Mouse (Mus musculus): ENCODE measurements around the gene Rnps1.
"Not testable (repeated sequence)": the region's sequence is repeated elsewhere in the genome, so short reads cannot be mapped to it uniquely, and the experiment has no call there.

Rnps1 gene

DNA sequence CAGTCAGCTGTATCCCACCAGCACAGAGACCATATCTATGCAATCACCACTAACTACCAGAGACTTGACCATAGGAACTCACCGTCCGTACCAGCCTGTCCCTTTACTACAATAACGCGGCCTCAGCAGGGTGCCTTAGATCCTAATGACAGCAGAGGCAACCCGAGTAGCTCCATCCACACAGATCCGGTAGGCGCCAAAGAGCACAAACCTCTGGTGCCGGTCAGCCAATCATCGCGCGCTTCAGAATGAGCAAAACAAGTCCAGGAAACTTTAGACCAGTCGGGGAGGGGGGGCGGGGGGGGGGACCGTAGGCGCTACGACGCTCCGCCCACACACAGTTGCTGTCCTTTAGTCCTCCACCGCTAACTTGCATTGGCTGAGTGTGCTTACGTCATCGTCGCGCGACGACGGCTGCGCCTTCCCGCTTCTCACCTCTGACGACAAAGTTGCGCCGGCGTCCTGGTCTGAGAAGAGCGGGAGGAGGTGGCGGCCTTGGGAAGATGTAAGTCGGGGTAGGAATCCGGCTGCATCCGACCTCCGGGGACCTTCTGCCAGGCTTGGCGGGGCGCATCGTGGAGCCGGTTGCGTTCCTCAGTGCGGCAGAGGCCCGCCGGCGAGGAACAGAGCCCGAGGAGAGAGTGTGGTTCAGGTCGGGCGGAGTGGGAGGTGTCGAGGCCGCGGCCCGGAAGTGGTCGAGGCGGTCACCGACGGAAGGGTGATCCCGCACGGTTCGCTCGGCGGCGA is at the start of gene Rnps1:
Gene Rnps1 (plus strand): TSS at position 336 of the 747 bp plus-strand sequence.
- peak; percentile 80 for DNase-seq (ENCODE audit: low spot score)

DNA sequence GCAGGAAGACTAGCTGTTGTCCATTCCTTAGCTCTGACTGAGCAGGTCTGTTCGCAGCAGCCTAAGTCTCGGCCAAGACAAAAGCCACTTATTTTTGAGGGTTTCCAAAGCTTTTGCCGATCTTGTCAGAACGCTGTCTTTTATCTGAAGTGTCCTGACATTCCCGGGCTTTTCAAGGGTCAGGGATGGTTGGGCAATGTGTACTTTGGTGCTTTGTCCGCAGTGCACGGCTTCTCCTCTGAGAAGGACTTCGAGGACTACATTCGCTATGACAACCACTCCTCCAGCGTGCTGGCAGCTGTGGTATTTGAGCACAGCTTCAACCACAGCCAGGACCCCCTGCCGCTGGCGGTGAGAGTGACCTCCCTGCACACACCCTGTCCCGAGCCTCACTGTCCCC is 48.5 kb upstream of the Rnps1 start:
- DNase-seq (ENCODE audit: low spot score) = no peak

DNA sequence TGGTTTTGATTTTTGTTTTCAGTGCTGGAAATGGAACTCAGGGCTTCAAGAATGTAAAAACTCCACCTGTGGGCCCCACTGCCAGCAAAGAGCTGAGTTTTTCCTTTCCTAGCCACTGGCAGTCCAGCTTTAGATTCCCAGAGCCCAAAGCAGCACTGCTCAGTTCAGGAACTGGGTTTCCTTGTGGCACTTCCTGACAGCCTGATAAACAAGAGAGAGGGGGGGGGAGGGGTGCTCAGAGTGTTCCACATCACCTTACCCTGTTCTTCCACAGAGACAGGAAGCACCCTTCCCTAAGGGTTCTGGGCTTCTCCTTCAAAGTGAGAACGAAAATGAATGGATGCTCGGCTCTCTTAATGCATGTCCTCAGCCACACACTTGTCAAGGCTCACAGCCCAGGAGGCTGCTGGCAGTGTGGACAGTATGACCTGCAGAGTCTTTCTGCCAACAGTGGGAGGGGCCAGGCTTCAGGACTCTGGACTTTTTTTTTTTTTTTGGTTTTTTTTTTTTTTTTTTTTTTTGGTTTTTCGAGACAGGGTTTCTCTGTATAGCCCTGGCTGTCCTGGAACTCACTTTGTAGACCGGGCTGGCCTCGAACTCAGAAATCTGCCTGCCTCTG is 39.2 kb upstream of the Rnps1 start:
- no peak for DNase-seq (ENCODE audit: low spot score)

DNA sequence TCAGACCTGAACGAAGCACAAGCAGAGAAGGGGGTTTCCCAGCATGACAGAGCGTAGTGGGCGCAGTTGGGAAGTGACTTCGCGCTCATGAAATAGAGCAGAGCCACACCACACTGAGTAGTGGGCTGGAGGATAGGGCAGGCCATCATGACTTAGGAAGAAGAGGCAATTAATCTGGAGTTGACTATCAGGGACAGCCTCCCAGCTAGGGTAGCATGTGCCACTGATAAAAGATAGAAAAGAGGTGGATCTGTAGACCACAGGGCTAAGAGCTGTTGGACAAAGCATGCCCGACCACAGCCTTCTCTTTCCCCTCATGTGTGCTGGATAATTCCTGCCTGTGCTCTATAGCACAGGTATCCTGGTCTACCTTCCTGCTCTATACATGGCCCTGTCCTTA is 38.5 kb upstream of the Rnps1 start:
- DNase-seq (ENCODE audit: low spot score) = no peak

DNA sequence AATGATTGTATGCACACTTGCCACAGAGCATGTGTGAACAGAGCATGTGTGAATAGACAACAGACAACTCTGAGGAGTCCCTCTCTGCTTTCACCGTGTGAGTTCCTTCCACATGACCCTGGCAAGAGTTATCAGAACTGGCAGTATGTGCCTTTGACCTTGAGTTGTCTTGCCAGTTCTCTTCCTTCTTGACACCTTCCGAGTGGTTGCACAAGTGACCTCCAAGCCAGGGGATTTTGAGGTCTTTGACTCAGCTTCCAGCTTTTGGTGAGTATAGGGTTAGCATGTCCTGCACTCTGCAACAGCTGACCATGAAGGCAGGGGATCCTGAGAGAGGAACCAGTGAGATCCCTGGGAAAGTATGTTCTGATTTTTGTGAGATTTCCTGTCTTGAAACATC is 35.9 kb upstream of the Rnps1 start:
- DNase-seq (ENCODE audit: low spot score) = no peak

DNA sequence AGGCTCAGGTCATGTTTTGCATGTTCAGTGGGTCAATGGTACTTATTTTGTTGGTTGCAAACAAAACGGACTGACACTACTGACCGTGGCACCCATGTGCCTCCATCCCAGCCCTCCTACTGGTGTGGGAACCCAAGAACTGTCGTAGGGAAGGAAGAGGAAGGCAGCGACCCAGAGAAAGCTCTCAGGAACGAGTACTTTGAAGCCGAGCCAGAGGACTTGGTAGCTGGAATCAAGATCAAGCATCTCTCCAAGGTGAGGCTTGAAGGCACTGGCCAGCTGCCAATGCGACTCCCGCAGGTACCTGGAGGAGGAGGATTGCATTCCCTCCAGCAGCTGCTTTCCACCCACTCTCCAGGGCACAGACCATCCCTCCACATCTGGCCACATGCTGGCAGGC is 30.6 kb upstream of the Rnps1 start:
- no peak for DNase-seq (ENCODE audit: low spot score)

DNA sequence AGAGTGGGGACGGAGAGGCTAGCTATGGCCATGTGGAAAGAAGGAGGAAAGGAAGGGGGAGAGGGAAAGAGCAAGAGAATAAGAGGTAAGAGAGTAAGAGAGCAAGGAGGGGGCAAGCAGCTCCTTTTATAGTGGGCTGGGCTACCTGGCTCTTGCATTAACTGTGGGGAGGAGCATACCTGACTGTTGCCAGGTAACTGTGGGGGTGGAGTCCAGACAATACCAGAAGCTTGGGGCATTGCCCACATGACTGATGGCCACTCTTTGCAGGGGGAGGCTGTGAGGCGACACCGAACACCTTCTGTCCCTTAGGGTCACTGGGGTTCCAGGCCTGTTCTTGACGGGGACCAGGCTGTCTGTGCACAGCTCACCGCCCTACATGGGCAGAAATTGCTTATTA is 25.7 kb upstream of the Rnps1 start:
- DNase-seq (ENCODE audit: low spot score) = no peak

DNA sequence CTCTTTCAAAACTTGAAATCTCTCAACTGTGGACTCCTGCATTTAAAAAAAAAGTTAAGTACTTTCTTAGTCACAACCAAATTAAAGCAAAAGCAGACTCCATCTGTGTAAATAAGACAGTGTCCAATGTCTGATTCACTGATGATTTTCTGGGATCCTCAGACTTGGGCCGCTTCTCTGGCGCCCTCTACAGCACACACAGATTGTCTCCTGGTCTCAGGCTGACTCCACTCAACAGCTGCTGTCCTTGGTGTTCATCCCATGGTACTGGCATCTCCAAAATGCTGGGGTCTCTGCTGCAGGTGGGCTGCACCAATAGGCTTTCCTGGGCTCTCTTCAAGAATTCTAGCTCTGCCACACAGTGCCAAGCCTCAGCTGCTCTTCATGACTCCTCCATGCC is 24.5 kb upstream of the Rnps1 start:
- no peak for DNase-seq (ENCODE audit: low spot score)

DNA sequence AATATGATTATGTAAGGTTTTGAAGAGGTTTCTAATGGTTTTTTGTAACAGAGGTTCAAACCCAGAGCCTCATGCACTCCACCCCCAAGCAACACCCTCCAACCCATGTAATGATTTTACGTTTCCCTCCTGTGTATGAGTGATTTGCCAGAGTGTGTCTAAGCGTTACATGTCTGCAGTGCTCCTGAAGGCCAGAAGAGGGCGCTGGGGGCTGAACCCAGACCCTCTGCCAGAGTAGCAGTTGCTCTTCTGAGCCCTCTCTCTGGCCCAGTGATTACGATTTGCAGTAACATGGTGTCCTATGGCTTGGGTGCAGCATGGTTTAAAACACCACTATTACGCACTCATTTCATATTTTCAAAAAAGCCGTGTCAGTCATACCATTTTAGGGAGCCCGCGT is 23.2 kb upstream of the Rnps1 start:
- no peak for DNase-seq (ENCODE audit: low spot score)

DNA sequence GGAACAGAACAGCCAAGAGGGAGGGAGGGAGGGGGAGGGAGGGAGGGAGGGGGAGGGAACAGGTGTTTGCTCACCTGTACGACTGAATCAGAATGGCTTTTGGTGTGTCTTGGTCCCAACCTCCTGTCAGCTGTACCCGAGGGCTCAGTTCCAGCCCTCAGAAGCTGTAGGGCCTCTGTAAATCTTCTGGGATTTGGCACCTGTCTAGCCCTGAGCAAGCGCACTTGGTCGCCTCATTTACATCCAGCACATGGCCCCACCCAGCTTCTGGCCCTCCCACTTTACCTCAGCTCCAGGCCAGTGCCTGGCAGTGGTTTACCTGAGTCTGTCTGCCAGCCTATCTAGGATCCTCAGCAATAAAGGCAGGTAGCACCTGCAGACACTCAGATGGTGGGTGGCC is 20.8 kb upstream of the Rnps1 start:
- DNase-seq (ENCODE audit: low spot score) = no peak

DNA sequence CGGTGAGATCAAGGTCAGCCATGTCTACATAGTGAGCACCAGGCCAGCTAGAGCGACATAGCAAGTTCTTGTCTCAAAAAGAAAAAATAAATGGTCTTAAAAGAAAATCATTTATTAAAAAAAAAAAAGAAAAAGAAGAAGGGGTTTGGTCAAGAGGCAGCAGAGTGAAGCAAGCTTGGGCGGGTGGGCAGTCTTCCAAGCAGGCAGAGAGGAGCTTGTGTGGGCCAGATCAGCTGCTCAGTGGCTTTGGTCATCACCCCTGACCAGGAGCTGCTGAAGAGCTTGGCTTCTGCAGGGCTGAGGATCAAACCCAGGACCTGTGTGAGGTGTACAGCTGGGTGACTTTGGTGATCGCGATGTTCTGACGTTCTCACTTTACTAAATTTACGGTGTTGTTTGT is 19.9 kb upstream of the Rnps1 start:
- no peak for DNase-seq (ENCODE audit: low spot score)

DNA sequence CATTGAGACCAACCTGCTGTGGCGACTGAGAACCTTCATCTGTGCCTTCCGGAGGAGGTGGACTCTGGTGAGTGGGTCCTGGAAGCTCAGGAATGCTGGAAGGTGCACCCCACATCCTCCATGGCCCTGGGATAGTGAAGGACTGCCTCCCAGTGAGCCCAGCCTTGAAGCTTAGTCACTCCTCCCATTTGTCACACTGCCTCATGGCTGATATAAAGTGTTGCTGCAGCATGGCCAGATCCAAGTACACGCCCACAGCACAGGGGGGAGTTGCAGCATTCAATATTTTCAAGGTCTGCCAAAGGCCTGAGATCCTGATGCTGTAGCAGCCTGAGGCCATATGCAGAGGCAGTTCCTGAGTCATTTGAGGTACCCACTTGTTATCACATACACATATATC is 12.0 kb upstream of the Rnps1 start:
- no peak for DNase-seq (ENCODE audit: low spot score)

DNA sequence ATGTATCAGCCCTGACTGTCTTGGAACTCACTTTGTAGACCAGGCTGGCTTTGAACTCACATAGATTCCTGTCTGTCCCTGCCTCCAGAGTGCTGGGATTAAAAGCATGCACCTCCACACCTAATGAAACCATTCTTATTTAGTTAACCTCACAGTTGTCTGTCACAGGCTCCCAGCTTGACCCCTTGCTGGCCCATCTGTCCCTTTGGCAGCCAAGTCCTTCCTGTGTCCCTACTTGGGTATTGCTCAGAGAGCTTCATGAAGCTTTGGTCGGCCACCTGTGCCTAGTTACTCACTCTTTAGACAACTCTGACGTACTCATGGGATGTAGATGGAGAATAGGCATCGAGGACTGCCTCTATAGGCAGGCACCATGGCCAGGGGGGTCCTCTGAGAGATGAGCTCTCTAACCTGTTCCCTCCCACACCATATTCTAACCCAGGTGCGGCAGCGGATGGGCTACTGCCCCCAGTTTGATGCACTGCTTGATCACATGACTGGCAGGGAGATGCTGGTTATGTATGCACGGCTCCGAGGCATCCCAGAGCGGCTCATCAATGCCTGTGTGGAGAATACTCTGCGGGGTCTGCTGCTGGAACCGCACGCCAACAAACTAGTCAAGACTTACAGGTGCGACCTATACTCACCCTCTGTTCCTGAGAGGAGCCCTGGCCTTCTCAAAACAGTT is 7.1 kb upstream of the Rnps1 start:
- no peak for DNase-seq (ENCODE audit: low spot score)

DNA sequence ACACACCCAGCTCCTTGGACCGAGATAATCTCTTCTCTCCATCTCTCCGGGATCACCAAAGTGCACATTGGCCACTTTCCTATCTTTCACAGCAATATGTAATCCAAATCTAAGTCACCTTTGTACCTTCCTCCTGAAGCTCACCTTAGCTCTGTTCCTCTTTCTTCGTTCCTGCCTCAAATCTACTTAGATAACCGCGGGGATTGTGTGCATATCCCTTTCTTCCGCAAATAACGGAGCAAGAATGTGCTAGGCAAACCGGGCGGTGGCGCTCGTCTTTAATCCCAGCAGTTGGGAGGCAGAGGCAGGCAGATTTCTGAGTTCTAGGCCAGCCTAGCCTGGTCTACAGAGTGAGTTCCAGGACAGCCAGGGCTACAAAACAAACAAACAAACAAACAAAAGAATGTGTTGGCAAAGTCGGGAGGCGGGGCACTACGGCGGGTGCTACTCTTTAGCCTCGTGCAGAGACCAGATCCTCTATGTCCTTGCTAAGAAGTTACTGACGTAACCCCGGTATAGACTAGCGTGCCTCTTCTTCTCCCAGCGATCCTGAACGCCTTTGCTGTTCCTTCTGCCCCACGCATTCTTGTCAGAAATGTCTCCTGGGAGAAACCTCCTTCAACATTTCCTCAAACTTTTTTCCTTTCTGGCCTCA is 681 bp upstream of the Rnps1 start:
- no peak for DNase-seq (ENCODE audit: low spot score)

DNA sequence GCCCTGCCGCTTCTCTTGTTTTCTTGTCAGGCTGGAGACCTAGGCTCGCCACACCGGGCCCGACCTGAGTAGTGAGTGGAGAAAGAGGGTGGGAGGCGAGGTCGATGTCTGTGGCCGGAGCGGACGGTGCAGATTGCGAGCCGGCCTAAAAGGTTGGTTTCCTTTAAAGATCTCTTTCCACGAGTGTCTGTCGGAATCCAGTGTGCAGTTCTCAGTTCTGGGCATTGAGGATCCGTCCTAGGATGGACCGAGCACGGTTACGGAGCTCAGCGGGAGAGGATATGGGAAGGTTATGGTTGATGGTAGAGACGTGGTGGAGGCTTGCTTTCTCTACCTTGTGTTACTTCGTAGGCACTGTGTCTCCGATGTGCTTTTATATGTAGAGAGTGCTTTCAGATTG is 646 bp downstream of the Rnps1 start:
- no peak for DNase-seq (ENCODE audit: low spot score)

DNA sequence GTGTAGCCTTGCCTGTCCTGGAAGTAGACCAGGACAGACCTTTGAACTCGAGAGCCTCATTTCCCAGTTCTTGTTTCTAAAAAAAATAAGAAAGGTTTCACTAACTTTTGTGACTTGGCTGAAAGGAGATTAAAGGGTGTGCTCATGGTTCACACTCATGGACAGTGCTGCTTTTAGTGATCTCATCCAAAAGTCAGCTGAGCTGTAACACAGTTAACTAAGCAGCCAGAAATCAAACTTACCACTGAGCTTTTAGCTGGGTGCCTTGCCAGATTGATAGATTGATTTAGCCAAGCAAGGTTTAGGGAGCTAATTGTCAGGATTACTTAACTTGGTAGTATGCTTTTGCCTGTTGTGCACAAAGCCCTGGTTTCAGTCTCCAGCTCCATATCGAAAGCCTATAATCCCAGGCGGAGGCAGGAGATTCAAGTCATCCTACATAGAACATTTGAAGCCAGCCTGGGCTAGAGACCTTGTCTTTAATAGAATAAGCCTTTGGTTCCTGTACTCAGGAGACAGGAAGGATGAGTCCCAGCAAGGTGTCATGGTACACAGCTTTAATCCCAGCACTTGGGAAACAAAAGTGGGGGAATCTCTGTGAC is 1.8 kb downstream of the Rnps1 start:
- no peak for DNase-seq (ENCODE audit: low spot score)

DNA sequence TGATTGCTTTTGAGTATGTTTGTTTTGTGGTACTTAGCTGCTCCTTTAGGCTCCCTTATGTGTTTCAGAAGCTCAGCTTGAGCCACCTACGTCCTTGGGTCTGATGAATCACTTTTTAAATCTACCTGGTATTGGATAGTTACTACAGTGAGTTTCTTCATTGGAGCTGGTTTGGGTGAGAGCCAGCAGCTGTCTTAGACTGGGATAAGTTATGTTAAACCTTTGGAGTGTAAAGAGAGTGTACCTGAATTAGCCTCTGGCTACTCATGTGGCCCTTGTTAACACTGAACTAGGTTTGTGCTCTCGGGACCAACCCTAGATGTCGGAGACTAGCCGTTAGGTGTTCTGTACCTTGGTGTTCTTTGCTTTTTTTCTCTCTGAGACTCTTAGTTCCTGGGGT is 8.7 kb downstream of the Rnps1 start:
- DNase-seq (ENCODE audit: low spot score) = no peak

DNA sequence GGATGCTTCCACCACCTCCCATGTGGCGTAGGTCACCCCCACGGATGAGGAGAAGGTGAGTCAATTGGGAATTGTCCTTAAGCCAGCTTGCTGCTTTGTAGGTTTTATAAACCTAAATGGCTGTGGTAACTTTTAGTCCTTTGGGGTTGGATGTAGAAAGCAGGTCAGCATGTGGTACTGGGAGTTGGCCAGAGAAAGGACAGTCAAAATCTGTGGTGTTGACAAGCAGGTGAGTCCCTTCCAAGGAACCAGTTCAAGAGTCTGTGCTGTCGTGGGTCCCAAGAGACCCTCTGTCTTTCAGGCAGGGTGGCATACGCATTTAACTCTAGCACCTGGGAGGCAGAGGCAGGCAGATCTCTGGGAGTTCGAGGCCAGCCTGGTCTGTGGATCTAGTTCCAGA is 10.1 kb downstream of the Rnps1 start:
- DNase-seq (ENCODE audit: low spot score) = no peak

DNA sequence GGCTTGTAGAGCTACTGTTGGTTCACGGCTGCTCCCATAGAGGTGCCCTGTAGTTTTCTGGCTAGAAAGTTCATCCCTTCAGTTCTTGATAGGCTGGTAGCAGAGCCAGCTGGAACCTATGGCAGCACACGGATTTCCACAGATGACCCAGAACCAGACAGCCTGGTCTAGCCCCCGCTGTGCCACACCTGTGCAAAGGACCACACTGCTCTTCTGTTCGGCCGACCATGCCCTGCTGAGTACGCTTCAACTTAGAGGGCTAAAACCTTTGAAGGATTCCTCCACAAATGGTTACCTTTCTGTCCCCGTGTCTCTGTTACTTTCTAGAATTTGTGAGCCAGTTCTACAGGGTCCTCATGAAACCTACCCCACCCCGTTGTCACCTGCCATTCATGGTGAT is 11.0 kb downstream of the Rnps1 start:
- DNase-seq (ENCODE audit: low spot score) = not testable (repeated sequence)

DNA sequence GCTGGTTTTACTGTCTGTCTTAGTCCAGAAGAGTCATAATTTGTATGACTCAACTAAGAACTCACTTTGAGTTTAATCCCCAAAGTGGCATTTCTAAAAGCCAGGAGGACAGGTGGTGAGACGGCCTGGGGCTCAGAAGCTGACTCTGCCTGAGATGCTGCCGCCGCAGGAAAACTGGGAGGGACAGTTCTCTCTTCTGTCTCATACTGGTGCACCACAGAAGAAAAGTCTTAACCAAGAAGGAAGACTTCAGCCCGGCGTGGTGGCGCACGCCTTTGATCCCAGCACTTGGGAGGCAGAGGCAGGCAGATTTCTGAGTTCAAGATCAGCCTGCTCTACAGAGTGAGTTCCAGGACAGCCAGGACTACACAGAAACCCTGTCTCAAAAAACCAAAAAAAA is 11.5 kb downstream of the Rnps1 start:
- no peak for DNase-seq (ENCODE audit: low spot score)

DNA sequence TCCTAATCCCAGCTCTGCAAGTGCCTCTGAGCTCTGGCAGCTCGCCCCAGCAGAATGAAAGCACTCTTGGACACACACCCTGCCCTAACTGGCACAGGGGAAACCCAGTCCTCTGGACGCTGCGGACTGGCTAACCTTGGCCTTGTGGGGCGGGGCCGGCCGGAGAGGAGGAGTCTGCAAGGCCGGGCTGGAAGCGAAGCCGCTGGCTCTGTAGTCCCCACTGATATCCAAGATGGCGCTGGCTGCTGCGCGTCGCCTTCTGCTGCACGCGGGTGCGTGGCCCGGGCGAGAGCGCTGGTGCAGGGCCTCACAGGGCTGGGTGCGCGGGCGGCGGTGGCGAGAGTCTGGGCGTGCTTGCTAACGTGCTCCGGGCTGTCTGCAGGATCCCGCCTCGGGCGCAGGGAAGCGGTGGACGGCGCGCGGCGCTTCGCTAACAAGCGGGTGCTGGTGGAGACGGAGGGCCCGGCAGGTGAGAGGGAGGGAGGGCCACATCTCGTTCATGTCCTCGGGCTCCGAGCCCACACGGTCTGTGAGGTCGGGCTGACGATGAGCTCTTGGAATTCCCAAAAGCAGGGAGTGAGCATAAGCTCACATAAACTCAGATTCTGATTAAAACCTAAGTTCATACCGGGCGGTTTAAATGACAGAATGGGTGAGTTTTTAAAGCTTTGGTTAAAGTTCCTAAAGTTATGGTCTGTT is 12.3 kb downstream of the Rnps1 start, which contains the start of gene Eci1:
Gene Eci1 (plus strand): TSS at position 171 of the 699 bp plus-strand sequence.
- peak; percentile 85 for DNase-seq (ENCODE audit: low spot score)

DNA sequence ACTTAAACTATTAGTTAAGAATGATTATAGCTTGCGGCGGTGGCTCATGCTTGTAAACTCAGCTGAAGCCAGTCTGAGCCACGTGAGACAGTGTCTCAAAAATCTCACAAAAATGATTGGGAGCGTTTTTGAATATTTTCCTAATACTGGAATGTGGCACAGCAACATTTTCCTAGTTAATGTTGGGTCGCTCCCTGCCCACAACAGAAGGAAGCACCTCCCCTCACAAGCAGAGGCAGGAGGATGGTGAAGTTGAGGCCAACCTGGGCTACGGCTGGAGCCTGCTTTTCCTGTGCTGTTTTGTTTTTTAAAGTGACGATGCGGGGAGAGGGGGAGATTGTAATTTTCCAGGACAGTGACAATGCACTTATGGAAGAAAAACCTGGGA is 12.8 kb downstream of the Rnps1 start:
- DNase-seq (ENCODE audit: low spot score) = no peak
